In genomic region chr13:28793166-28793935, GRCm38 (mm10) we compare ENCODE assay signal across 10 mouse cellular contexts.
DNase-seq lines count a peak whose midpoint lies in the region; ATAC-seq and TF ChIP-seq lines count a peak whose summit lies in the region.
"Had no signal": no experiment of that assay in that cellular context is flagged by ENCODE, and none has a peak within 500 bp of the region (broad histone marks: within the 10 kb centered on the region; RNA-seq: fewer than 3 reads in every experiment).

No protein-coding gene starts in this region.

- H3K4me1 ChIP-seq in embryonic facial prominence, embryonic 14.5 days (ENCODE audit: control insufficient read depth, insufficient read depth, low read length) = peaks cover 31% of the 10 kb centered on the region
- H3K4me1 ChIP-seq in hindbrain, embryonic 16.5 days (ENCODE audit: control insufficient read depth, insufficient read depth, low read depth, low read length) = peaks cover 13% of the 10 kb centered on the region
- 0 out of 2 replicates have a peak, but pooled peaks cover 8% of the 10 kb centered on the region for H3K4me1 ChIP-seq in heart, embryonic 12.5 days (replicated peaks)

- H3K9me3 ChIP-seq in embryonic facial prominence, embryonic 14.5 days (ENCODE audit: control insufficient read depth, low read length) = no peaks in the 10 kb centered on the region
- H3K9me3 ChIP-seq in hindbrain, embryonic 16.5 days (ENCODE audit: control insufficient read depth, low read length) = no peaks in the 10 kb centered on the region
- no peaks in the 10 kb centered on the region for H3K9me3 ChIP-seq in heart, embryonic 12.5 days (replicated peaks)
- H3K9me3 ChIP-seq: lung, embryonic 15.5 days had no signal

- H3K9ac ChIP-seq in embryonic facial prominence, embryonic 14.5 days (ENCODE audit: low read depth, low read length) = no peak overlapping the region
- no peak overlapping the region; the same call in 1 of the 2 replicates for H3K9ac ChIP-seq in hindbrain, embryonic 16.5 days (ENCODE audit: low read depth, low read length)
- H3K9ac ChIP-seq in heart, embryonic 12.5 days = no peak overlapping the region
- H3K9ac ChIP-seq: lung, embryonic 15.5 days had no signal

- H3K4me3 ChIP-seq in embryonic facial prominence, embryonic 14.5 days (ENCODE audit: low read depth, low read length) = no peak overlapping the region
- no peak overlapping the region for H3K4me3 ChIP-seq in hindbrain, embryonic 16.5 days (ENCODE audit: low read length)
- no peak overlapping the region for H3K4me3 ChIP-seq in myocyte
- no peak overlapping the region for H3K4me3 ChIP-seq in heart, embryonic 12.5 days
- H3K4me3 ChIP-seq: heart, adult 2 months; lung, embryonic 15.5 days had no signal

- peak; percentile 36 for DNase-seq in NIH3T3 (ENCODE audit: low read depth)
- no peak for DNase-seq in embryonic facial prominence, embryonic 14.5 days (ENCODE audit: low spot score)
- no peak for DNase-seq in frontal cortex, postnatal 14 days (ENCODE audit: low spot score in 2 of 2)
- DNase-seq in cerebellum, adult 18-20 months = no peak
- no peak for DNase-seq in adrenal gland, adult 18-20 months (ENCODE audit: low spot score in 2 of 2)
- DNase-seq: heart, adult 2 months had no signal

- 19% methylated on average over 5 of the region's 5 CpGs for WGBS in embryonic facial prominence, embryonic 14.5 days
- WGBS in hindbrain, embryonic 16.5 days = 13% methylated on average over 5 of the region's 5 CpGs
- 63% methylated on average over 5 of the region's 5 CpGs for WGBS in heart, embryonic 12.5 days

- H3K4me2 ChIP-seq in embryonic facial prominence, embryonic 14.5 days (ENCODE audit: low read depth, low read length) = no peak overlapping the region
- no peak overlapping the region for H3K4me2 ChIP-seq in hindbrain, embryonic 16.5 days (ENCODE audit: low read length)
- H3K4me2 ChIP-seq in myocyte (ENCODE audit: low read depth) = peak overlapping the region; percentile 55
- H3K4me2 ChIP-seq in heart, embryonic 12.5 days = no peak overlapping the region
- H3K4me2 ChIP-seq: lung, embryonic 15.5 days had no signal

- no peaks in the 10 kb centered on the region for H3K36me3 ChIP-seq in embryonic facial prominence, embryonic 14.5 days (ENCODE audit: control insufficient read depth, insufficient read depth, low read length)
- no peaks in the 10 kb centered on the region for H3K36me3 ChIP-seq in hindbrain, embryonic 16.5 days (ENCODE audit: control insufficient read depth, insufficient read depth, low read length)
- H3K36me3 ChIP-seq in myocyte (ENCODE audit: control insufficient read depth, insufficient read depth) = no peaks in the 10 kb centered on the region
- no peaks in the 10 kb centered on the region for H3K36me3 ChIP-seq in heart, embryonic 12.5 days
- H3K36me3 ChIP-seq: lung, embryonic 15.5 days had no signal

- H3K27me3 ChIP-seq in embryonic facial prominence, embryonic 14.5 days (replicated peaks; ENCODE audit: control insufficient read depth, insufficient read depth, low read length) = no peaks in the 10 kb centered on the region
- H3K27me3 ChIP-seq in hindbrain, embryonic 16.5 days (replicated peaks; ENCODE audit: control insufficient read depth, insufficient read depth, low read length) = no peaks in the 10 kb centered on the region
- H3K27me3 ChIP-seq in myocyte (ENCODE audit: control insufficient read depth, insufficient read depth, insufficient read length) = no peaks in the 10 kb centered on the region
- H3K27me3 ChIP-seq in heart, embryonic 12.5 days (replicated peaks) = no peaks in the 10 kb centered on the region
- H3K27me3 ChIP-seq: lung, embryonic 15.5 days had no signal

- H3K27ac ChIP-seq in embryonic facial prominence, embryonic 14.5 days (replicated peaks; ENCODE audit: low read depth, low read length) = 0 out of 2 replicates have a peak overlapping the region, but pooled peaks have one; percentile 45
- peak overlapping the region; percentile 62 for H3K27ac ChIP-seq in hindbrain, embryonic 16.5 days (ENCODE audit: low read depth, low read length)
- H3K27ac ChIP-seq in heart, embryonic 12.5 days (ENCODE audit: poor library complexity, severe bottlenecking) = no peak overlapping the region
- H3K27ac ChIP-seq: heart, adult 2 months; lung, embryonic 15.5 days had no signal

- peak; percentile 47; the same call in 1 of the 2 replicates for ATAC-seq in embryonic facial prominence, embryonic 14.5 days (ENCODE audit: low read depth)
- peak; percentile 28; the same call in 1 of the 2 replicates for ATAC-seq in hindbrain, embryonic 16.5 days
- ATAC-seq in heart, embryonic 12.5 days (ENCODE audit: insufficient number of reproducible peaks, low FRiP score) = no peak

- no peak overlapping the region for H3ac ChIP-seq in myocyte (ENCODE audit: control insufficient read depth, insufficient read length)

- TF ChIP-seq POLR2A in myocyte (IDR thresholded peaks at IDR 0.05; ENCODE audit: insufficient read length, low read depth) = no peak

- peaks cover 44% of the 10 kb centered on the region for H3K79me2 ChIP-seq in myocyte (ENCODE audit: control insufficient read depth, insufficient read depth)

TF ChIP-seq in myocyte, 11 proteins besides CTCF, POLR2A, EP300 and RAD21:
- no peak for TF ChIP-seq REST (IDR thresholded peaks at IDR 0.05; ENCODE audit: insufficient read depth, insufficient read length)
- peak; percentile 28 for TF ChIP-seq TCF12 (IDR thresholded peaks at IDR 0.05; ENCODE audit: insufficient read depth, poor library complexity, severe bottlenecking)
- TF ChIP-seq MAX (IDR thresholded peaks at IDR 0.05; ENCODE audit: low read depth) = no peak
- peak in 1 of 3 experiments; percentile 44 for TF ChIP-seq MYOD1 (IDR thresholded peaks at IDR 0.05; ENCODE audit: control insufficient read depth in 1 of 3, insufficient read length in 2 of 3, low read depth in 2 of 3)
- TF ChIP-seq E2F4 (IDR thresholded peaks at IDR 0.05; ENCODE audit: insufficient read depth) = no peak
- TF ChIP-seq CEBPB (IDR thresholded peaks at IDR 0.05; ENCODE audit: insufficient read depth, poor library complexity, severe bottlenecking) = no peak
- TF ChIP-seq MYOG (IDR thresholded peaks at IDR 0.05; ENCODE audit: control insufficient read depth in 1 of 3, insufficient read depth in 1 of 3, insufficient read length in 2 of 3, low read depth in 2 of 3) = peak in 1 of 3 experiments; percentile 14
- TF ChIP-seq TCF3 (IDR thresholded peaks at IDR 0.05; ENCODE audit: insufficient read length, low read depth) = no peak
- no peak for TF ChIP-seq SRF (IDR thresholded peaks at IDR 0.05; ENCODE audit: control insufficient read depth, insufficient read length, low read depth)
- no peak for TF ChIP-seq USF1 (IDR thresholded peaks at IDR 0.05; ENCODE audit: low read depth)
- no peak for TF ChIP-seq POLR2AphosphoS2 (IDR thresholded peaks at IDR 0.05; ENCODE audit: insufficient read length, low read depth)
